Mouse (Mus musculus): ENCODE results near the gene Asgr2.

DNA sequence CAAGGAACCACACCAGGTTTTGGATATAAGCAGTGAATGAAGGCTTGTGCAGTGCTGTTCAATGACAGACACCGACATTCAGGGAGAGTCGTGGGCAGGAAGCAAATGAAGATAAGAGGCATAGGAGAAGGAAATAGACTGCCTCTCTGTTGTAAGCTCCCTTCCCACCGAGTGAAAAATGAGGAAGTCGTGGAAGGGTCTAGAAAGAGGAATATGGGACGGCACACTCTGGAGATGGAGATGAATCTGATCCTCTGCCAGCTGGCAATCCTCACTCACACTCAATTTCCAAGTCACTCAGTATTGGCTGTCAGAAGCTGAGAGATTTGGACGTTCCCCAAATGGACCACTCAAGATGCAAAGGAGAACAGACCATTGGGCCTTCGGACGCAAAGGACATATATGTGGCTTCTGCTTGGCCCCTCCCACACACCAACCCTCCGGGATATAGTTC lies 37.5 kb downstream of the Asgr2 start, which contains the start of gene Mgl2:
- TF ChIP-seq CTCF (conservative IDR thresholded peaks at IDR 0.05 in 1 of 2, IDR thresholded peaks at IDR 0.05 in 1 of 2; ENCODE audit: low read depth in 2 of 2, low read length in 2 of 2) (no peak), ZKSCAN1 (IDR thresholded peaks at IDR 0.05; ENCODE audit: borderline replicate concordance, low read depth, low read length) (no peak), POLR2AphosphoS2 (IDR thresholded peaks at IDR 0.05; ENCODE audit: low read depth, low read length) (no peak)

All from CH12.LX (cell line).